Mouse (Mus musculus) neural tube, embryonic 13.5 days (tissue): ENCODE results near the gene Gpr68. TPM values are rescaled to one million over a fixed set of nuclear protein-coding genes. Genes with fewer than 3 reads are reported as not detected.

Experiments
- ATAC-seq: fragments of 200-750 bp; cut with Nextera tagmentation; 2 replicates; pipeline ENCODE4 v1.8.0; 2017; ENCODE audit warnings: low read depth, mild to moderate bottlenecking, moderate TSS enrichment, moderate library complexity
- H3K27ac ChIP-seq: fragments of 300-500 bp; sonication (generic); replicated peaks from 2 replicates; pipeline ENCODE4 v1.5.1; 2015; ENCODE audit warnings: moderate library complexity, mild to moderate bottlenecking, inconsistent platforms
- H3K27me3 ChIP-seq: fragments of 300-500 bp; sonication (generic); 2 replicates; pipeline ENCODE4 v1.6.1; 2015; ENCODE audit warnings: mild to moderate bottlenecking, inconsistent platforms
- H3K36me3 ChIP-seq: fragments of 300-500 bp; sonication (generic); 2 replicates; pipeline ENCODE4 v1.6.1; 2015; ENCODE audit warnings: mild to moderate bottlenecking, inconsistent platforms
- H3K4me1 ChIP-seq: fragments of 300-500 bp; sonication (generic); replicated peaks from 2 replicates; pipeline ENCODE4 v1.6.1; 2015; ENCODE audit warnings: inconsistent platforms
- H3K4me2 ChIP-seq: fragments of 300-500 bp; sonication (generic); 2 replicates; pipeline ENCODE4 v1.6.1; 2015; ENCODE audit warnings: inconsistent platforms, mild to moderate bottlenecking, moderate library complexity
- H3K4me3 ChIP-seq: fragments of 300-500 bp; sonication (generic); 2 replicates; pipeline ENCODE4 v1.5.1; 2015; ENCODE audit warnings: mild to moderate bottlenecking, inconsistent platforms
- H3K9ac ChIP-seq: fragments of 300-500 bp; sonication (generic); 2 replicates; pipeline ENCODE4 v1.6.1; 2015; ENCODE audit warnings: moderate library complexity, mild to moderate bottlenecking, inconsistent platforms
- H3K9me3 ChIP-seq: fragments of 300-500 bp; sonication (generic); 2 replicates; pipeline ENCODE4 v1.6.1; 2016; ENCODE audit warnings: inconsistent platforms
- WGBS: fragments of 180-500 bp; shearing (Covaris S2); methylation state at CpG from one replicate; pipeline ENCODE4 v1.1.7; 2015; 5-methylcytosine and 5-hydroxymethylcytosine counted together
- polyA plus RNA-seq: library from polyadenylated mRNA; unstranded; fragments of >200 nt; fragmentation: Nextera tagmentation; extraction: Ambion mirVana; gene quantifications from 2 replicates; pipeline ENCODE4 v1.2.1, GENCODE M21; 2015

Gpr68 gene
- 2.1 and 2.2 TPM in 2 replicates for polyA plus RNA-seq

DNA sequence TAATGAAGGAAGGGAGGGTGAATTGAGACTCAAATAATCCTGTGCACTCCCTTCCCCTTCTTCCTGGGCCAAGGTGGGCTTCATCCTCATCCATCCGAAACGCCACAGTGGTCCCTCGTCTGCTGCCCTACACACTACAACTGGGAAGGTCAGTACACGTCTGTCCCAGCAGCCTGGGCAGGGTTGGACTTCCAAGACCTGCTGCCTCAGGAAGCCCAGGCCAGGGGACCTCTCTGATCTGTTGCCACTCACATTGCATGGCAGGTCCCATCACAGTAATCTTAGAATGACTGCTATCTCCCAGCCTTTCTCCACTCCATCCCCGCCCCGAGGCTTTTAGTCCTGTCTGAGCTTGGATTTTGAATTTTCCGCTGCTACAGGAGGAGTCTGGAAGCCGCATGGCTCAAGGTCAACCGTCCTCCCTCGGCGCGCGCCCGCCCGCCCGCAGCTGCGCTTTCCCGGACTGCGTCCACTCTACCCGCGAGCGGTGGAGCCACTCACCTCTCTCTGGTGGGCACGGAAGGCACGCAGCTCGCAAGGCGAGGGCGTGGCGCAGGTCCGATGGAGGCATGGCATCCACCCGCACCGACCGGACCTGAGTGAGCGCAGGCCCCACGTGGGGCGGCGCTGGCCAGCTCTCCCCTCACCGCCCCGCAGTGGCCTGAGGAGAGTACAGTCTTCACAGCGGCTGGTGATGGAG lies at the start of gene Gpr68:
Gpr68 (minus strand) TSS at position 601 of the 700 bp plus-strand sequence.
- Histone ChIP-seq H3K9ac (peak within 1 kb of the TSS; percentile 72), H3K9me3 (no peaks in the 10 kb centered on the region), H3K27me3 (peaks cover 26% of the 10 kb centered on the region), H3K4me2 (peak within 1 kb of the TSS; percentile 86), H3K27ac (no peak within 1 kb of the TSS), H3K4me3 (peak within 1 kb of the TSS; percentile 43), H3K4me1 (peaks cover 14% of the 10 kb centered on the region), H3K36me3 (peaks cover 9% of the 10 kb centered on the region)
- WGBS: 5% methylated on average over 39 of the region's 39 CpGs
- peak; percentile 77 for ATAC-seq

DNA sequence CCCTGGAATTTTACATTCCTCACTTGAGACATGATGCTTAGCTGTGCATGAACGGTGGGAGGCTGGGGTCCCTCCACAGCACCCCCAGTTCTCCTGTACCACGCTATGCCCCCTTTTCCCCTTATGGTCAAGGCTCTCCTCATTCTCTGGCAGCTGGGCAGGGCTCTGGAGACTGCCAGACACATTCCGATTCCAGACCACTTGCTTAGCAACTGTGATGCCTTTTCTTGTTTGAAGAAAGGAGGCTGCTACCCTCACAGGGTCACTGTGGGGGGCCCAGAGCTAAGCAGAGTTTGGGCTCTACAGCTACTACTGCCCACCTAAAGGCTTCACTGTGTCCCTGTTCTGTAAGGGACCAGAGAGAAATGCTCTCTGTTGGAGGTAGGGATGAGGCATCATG lies 49.3 kb upstream of the Gpr68 start:
- ATAC-seq: peak; percentile 2; the same call in 1 of the 2 replicates
- H3K9ac ChIP-seq: no peak overlapping the region
- no peak overlapping the region for H3K4me2 ChIP-seq
- 29% methylated on average over 3 of the region's 3 CpGs for WGBS
- H3K27me3 ChIP-seq: peaks cover 27% of the 10 kb centered on the region
- H3K4me1 ChIP-seq: peaks cover 42% of the 10 kb centered on the region
- no peaks in the 10 kb centered on the region for H3K9me3 ChIP-seq
- peak overlapping the region; percentile 64 for H3K27ac ChIP-seq
- H3K36me3 ChIP-seq: no peaks in the 10 kb centered on the region
- no peak overlapping the region for H3K4me3 ChIP-seq

DNA sequence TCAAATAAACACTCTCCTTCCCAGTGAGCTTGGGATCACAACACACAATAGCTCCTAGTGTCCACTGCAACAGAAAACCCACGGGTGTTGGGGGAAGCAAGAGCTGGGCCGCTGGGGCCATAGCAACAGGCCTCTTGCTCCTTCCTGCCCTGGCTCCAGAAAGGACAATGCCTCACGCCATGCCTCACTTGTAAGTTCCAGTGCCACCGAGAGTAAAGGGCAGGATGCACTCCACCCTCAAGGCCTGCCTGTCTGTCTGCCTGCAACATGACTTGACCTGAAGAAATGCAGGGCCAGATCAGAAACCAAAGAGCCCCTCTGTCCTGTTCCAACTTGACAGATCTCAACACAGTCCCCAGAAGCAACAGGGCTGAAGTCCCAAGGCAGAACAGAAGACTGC lies 48.8 kb upstream of the Gpr68 start:
- Histone ChIP-seq H3K9me3 (no peaks in the 10 kb centered on the region), H3K27ac (peak overlapping the region; percentile 64), H3K9ac (no peak overlapping the region), H3K4me2 (no peak overlapping the region), H3K36me3 (no peaks in the 10 kb centered on the region), H3K4me1 (peaks cover 44% of the 10 kb centered on the region), H3K4me3 (no peak overlapping the region), H3K27me3 (peaks cover 27% of the 10 kb centered on the region)
- no peak for ATAC-seq
- WGBS: 41% methylated on average over 4 of the region's 4 CpGs

DNA sequence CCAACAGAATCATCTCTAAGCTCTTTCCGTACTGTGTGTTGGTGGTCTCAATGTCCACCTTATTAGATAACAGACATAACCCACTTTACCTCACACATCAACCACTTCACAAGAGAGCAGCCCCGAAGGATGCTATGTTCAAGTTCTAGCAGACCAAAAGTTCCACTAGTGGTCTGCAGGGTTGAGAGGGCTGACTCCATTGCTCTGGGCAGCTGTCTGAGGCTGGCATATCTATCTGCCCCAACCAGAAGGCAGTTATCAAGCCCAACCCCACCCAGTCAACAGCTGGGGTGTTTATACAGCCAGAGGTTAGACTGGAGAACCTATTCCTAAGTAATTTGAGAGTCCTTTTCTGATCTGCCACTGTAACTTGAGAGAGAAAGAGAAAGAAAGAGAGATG lies 48.0 kb upstream of the Gpr68 start:
- Histone ChIP-seq H3K27me3 (peaks cover 27% of the 10 kb centered on the region), H3K4me3 (no peak overlapping the region), H3K4me1 (peaks cover 44% of the 10 kb centered on the region), H3K9ac (no peak overlapping the region), H3K27ac (peak overlapping the region; percentile 64; the same call in 1 of the 2 replicates), H3K9me3 (no peaks in the 10 kb centered on the region), H3K36me3 (no peaks in the 10 kb centered on the region), H3K4me2 (no peak overlapping the region)
- WGBS: 88% methylated on average over 2 of the region's 2 CpGs
- ATAC-seq: no peak

DNA sequence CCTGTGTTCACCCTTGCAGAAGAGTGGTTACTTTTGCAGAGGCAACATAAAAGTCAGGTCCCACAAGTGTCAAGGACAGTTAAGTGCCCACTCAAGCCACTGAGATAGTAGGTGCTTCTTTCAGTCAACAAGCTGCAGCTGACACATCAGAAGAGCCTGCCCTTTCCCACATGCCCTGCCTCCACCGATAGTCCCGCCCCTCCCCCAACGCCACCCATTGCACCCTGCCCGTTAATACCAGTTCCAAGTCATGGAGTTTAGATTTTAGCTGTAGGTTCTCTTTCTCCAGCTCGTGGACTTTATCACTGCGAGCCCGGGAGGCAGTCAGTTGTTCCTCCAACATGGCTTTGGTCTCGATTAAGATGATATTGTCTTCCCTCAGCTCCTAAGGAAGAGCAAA lies 45.9 kb upstream of the Gpr68 start:
- WGBS: 83% methylated on average over 8 of the region's 8 CpGs
- no peak overlapping the region for H3K9ac ChIP-seq
- peaks cover 1% of the 10 kb centered on the region; the same call in 1 of the 2 replicates for H3K36me3 ChIP-seq
- no peak overlapping the region for H3K4me2 ChIP-seq
- H3K27ac ChIP-seq: no peak overlapping the region
- no peak for ATAC-seq
- no peaks in the 10 kb centered on the region for H3K9me3 ChIP-seq
- H3K4me1 ChIP-seq: peaks cover 41% of the 10 kb centered on the region
- H3K4me3 ChIP-seq: no peak overlapping the region
- H3K27me3 ChIP-seq: peaks cover 25% of the 10 kb centered on the region

DNA sequence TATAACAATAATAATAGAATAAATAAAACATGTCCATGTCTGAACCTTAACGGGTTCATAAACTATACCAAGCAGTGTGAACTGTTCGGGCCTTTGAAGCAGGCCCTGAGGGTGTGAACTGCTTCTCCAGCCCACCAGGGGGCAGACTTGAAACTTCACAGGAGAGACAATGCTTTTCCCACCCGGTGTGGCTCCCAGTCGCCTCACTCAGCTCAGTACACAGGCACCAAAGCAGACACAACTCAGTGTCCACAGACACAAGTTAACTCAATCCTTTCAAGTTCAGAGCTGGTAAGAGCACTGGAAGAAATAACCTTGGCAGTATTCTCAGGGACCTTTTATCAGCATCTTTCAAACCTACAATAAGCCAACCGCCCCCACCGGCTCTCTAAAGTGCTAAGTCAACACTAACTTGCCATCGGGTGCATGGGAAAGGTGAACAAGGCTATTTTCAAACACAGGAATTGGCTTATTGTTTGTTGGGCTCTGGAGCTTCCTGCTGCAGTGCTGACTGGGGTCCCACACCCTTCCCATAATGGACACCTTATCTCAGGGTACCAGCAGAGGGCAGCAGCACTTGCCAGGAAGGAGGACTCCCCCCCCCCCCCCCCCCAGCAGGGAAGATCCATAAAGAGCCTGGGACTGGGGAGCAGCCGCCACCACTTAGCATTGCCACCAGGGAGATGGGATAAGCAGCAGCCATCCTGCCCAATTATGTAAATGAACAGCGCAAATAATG lies 44.4 kb upstream of the Gpr68 start:
- peak overlapping the region; percentile 68 for H3K27ac ChIP-seq
- peaks cover 26% of the 10 kb centered on the region for H3K4me1 ChIP-seq
- no peak overlapping the region for H3K9ac ChIP-seq
- WGBS: 33% methylated on average over 9 of the region's 9 CpGs
- H3K9me3 ChIP-seq: no peaks in the 10 kb centered on the region
- no peak overlapping the region for H3K4me3 ChIP-seq
- peaks cover 17% of the 10 kb centered on the region for H3K36me3 ChIP-seq
- H3K27me3 ChIP-seq: peaks cover 25% of the 10 kb centered on the region
- 0 out of 2 replicates have a peak overlapping the region, but pooled peaks have one; percentile 14 for H3K4me2 ChIP-seq
- peak; percentile 77 for ATAC-seq

DNA sequence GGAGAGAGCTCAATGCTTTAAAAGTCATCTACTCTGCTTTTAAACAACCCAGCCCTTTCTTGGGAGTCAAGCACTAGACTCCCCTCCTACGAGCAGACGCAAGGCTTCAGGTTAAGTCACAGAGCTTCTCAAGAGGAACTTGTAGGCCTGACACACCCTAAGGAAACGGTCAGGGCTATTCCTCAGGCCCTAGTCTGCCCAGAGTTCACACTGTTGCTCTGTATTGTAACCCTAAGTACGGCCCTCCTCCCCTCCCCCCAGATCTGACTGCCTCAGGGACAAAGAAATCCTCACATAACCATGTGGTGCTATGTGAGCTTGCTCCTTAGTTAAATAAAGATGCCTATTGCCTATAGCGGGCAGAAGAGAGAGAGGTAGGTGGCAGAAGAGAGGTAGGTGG lies 41.1 kb upstream of the Gpr68 start:
- no peak for ATAC-seq
- 82% methylated on average over 5 of the region's 5 CpGs for WGBS
- Histone ChIP-seq H3K9me3 (no peaks in the 10 kb centered on the region), H3K4me3 (no peak overlapping the region), H3K27ac (no peak overlapping the region), H3K27me3 (no peaks in the 10 kb centered on the region; the same call in 1 of the 2 replicates), H3K4me2 (no peak overlapping the region), H3K36me3 (peaks cover 49% of the 10 kb centered on the region), H3K9ac (no peak overlapping the region), H3K4me1 (peaks cover 13% of the 10 kb centered on the region)

DNA sequence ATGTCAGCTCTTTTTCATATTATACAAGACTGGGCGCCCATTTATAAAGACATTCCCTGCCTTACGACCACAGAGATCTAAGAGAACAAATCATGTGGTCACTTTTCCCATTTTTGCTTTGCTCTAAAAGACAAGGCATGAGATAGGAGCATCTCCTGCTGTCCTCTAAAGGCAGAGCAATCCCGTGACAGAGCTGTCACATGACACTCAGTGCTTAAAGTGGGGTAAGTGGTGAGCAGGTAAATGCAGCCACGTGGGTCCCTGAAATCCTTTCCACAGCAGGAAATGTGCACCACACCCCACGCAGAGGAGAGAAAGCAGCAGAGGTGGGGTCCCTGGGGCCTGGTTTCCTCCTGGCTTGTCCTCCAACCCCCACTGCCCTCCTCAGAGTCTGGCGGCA lies 40.0 kb upstream of the Gpr68 start:
- Histone ChIP-seq H3K27ac (no peak overlapping the region), H3K4me1 (peaks cover 9% of the 10 kb centered on the region), H3K9me3 (no peaks in the 10 kb centered on the region), H3K27me3 (no peaks in the 10 kb centered on the region; the same call in 1 of the 2 replicates), H3K4me3 (no peak overlapping the region), H3K4me2 (no peak overlapping the region), H3K9ac (no peak overlapping the region), H3K36me3 (peaks cover 55% of the 10 kb centered on the region)
- 95% methylated on average over 6 of the region's 6 CpGs for whole genome bisulfite sequencing
- no peak for ATAC-seq

DNA sequence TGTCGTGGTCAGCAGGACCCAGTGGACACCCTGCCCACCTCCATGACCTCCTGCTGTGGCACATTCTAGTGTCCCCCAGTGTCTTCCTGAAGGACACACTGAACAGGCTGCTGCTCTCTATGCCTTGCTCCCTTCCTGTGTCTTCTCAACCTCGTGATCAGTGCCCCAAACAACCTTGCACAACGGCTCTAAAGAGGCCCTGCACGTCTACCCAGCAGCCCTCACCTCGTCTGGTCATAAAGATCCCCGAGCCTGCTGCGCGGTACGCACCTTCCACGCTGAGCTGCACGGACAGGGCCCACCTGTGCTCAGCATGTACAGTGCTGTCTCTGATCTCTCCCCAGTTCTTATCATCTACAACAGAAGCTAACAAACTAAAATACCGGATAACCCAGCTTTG lies 38.0 kb upstream of the Gpr68 start:
- Histone ChIP-seq H3K4me2 (no peak overlapping the region), H3K9ac (no peak overlapping the region), H3K36me3 (peaks cover 67% of the 10 kb centered on the region), H3K27me3 (no peaks in the 10 kb centered on the region), H3K27ac (no peak overlapping the region), H3K9me3 (no peaks in the 10 kb centered on the region), H3K4me3 (no peak overlapping the region), H3K4me1 (no peaks in the 10 kb centered on the region)
- ATAC-seq: no peak
- 92% methylated on average over 12 of the region's 12 CpGs for WGBS

DNA sequence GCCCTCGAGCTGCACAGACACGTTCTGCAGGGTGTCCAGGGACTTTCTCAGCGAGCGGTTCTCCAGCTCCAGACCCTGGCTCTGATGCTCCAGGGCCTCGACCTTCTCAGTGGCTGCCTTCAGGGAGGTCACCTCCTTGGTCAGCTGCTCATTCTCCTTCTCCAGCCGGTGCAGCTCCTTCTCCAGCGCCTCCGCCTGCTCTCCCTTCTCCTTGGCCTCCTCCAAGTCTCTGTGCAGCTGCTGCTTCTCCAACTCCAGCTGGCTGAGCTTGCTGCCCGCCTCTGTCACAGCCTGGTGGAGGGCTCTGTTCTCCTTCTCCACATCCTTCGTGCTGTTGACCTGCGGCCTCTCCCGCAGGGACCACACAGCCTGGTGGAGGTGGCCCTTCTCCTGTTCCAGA lies 37.5 kb upstream of the Gpr68 start:
- no peak overlapping the region for H3K4me2 ChIP-seq
- WGBS: 91% methylated on average over 12 of the region's 12 CpGs

DNA sequence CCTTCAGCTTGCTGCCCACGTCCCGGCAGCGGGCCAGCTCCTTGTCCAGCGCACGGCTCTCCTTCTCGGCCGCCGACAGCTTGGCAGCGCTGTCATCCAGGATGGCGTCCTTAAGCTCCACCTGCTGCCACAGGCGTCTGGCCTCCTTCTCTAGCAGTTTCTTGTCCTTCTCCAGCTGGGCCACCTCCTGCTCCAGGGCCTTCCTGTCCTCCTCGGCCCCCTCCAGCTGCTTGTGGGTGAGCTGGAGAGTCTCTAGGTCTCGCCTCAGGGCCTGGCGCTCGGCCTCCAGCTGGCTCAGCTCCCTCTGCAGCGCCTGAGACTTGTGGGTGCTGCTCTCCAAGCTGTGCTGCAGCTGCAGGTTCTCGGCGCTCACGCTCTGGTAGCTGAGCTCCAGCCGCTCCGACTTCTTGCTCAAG lies 36.9 kb upstream of the Gpr68 start:
- H3K4me2 ChIP-seq: no peak overlapping the region
- WGBS: 90% methylated on average over 21 of the region's 21 CpGs
- H3K36me3 ChIP-seq: peaks cover 77% of the 10 kb centered on the region
- no peaks in the 10 kb centered on the region for H3K9me3 ChIP-seq
- ATAC-seq: no peak
- H3K27ac ChIP-seq: no peak overlapping the region
- H3K4me1 ChIP-seq: no peaks in the 10 kb centered on the region
- no peak overlapping the region for H3K9ac ChIP-seq
- H3K4me3 ChIP-seq: no peak overlapping the region
- no peaks in the 10 kb centered on the region for H3K27me3 ChIP-seq

More for the DNA sequence above, 37.5 kb upstream of the Gpr68 start:
- Histone ChIP-seq H3K9me3 (no peaks in the 10 kb centered on the region), H3K9ac (no peak overlapping the region), H3K4me1 (no peaks in the 10 kb centered on the region), H3K36me3 (peaks cover 72% of the 10 kb centered on the region), H3K27ac (no peak overlapping the region), H3K27me3 (no peaks in the 10 kb centered on the region), H3K4me3 (no peak overlapping the region)
- no peak for ATAC-seq

DNA sequence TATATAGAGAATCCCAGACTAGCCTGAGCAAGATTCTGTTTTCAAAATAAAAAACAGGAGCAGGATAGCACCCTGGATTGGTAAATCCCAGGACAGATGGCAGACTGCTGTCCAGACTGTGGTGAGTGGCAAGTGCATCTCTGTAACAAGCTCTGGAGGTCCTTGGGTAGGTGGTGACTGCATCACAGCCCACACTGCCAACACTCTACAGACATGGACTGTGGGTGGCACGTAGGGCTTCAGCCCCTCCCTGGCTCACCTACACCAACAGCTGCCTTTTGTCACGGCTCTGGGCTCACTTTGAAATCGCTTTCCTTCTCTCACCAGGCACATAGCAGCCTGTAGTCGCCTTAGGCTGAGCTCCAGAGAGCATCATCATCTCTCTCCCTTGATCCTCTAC lies 35.1 kb upstream of the Gpr68 start:
- ATAC-seq: no peak
- H3K9me3 ChIP-seq: no peaks in the 10 kb centered on the region
- no peak overlapping the region for H3K4me2 ChIP-seq
- WGBS: 85% methylated on average over 4 of the region's 4 CpGs
- no peaks in the 10 kb centered on the region for H3K27me3 ChIP-seq
- H3K36me3 ChIP-seq: peaks cover 82% of the 10 kb centered on the region
- no peak overlapping the region for H3K4me3 ChIP-seq
- H3K9ac ChIP-seq: no peak overlapping the region
- no peak overlapping the region for H3K27ac ChIP-seq
- no peaks in the 10 kb centered on the region for H3K4me1 ChIP-seq
